Mouse (Mus musculus): ENCODE measurements around the gene Glt28d2. TPM values are rescaled to one million over a fixed set of nuclear protein-coding genes. Genes with fewer than 3 reads are reported as not detected.

The Glt28d2 gene
- polyA plus RNA-seq, 1 experiment from 2014 or later: 4.3 TPM

- Histone ChIP-seq H3K9ac (replicated peaks; ENCODE audit: low read depth) (no peak overlapping the region), H3K4me3 (ENCODE audit: low read depth, low read length) (no peak overlapping the region), H3K4me2 (replicated peaks; ENCODE audit: low read depth, low read length) (no peak overlapping the region), H3K27me3 (replicated peaks; ENCODE audit: insufficient read depth, low read length) (no peaks in the 10 kb centered on the region), H3K27ac (ENCODE audit: low read length) (no peak overlapping the region), H3K4me1 (ENCODE audit: insufficient read depth, low read depth, low read length) (no peaks in the 10 kb centered on the region), H3K36me3 (ENCODE audit: insufficient read depth, low read length) (no peaks in the 10 kb centered on the region), H3K9me3 (ENCODE audit: low read length) (no peaks in the 10 kb centered on the region)
- WGBS: 86% methylated on average over 6 of the region's 6 CpGs
- ATAC-seq: no peak
- TF ChIP-seq EP300 (IDR thresholded peaks at IDR 0.05) (no peak), CTCF (IDR thresholded peaks at IDR 0.05) (no peak)
- DNase-seq (ENCODE audit: low spot score): no peak
These were observed 27.5 kb upstream of the Glt28d2 start for GRCm38 (mm10) chr3:85914806-85915205.

GRCm38 (mm10) chr3:85907136-85907535 lies 19.8 kb upstream of the Glt28d2 start:
- no peaks in the 10 kb centered on the region for H3K4me1 ChIP-seq (ENCODE audit: insufficient read depth, low read depth, low read length)
- no peak for ATAC-seq
- no peaks in the 10 kb centered on the region for H3K27me3 ChIP-seq (replicated peaks; ENCODE audit: insufficient read depth, low read length)
- no peak for DNase-seq (ENCODE audit: low spot score)
- no peak overlapping the region for H3K4me3 ChIP-seq (ENCODE audit: low read depth, low read length)
- H3K9me3 ChIP-seq (ENCODE audit: low read length): no peaks in the 10 kb centered on the region
- no peak for TF ChIP-seq EP300 (IDR thresholded peaks at IDR 0.05)
- no peak for TF ChIP-seq CTCF (IDR thresholded peaks at IDR 0.05)
- no peaks in the 10 kb centered on the region for H3K36me3 ChIP-seq (ENCODE audit: insufficient read depth, low read length)
- 73% methylated on average over 7 of the region's 7 CpGs for WGBS
- no peak overlapping the region for H3K4me2 ChIP-seq (replicated peaks; ENCODE audit: low read depth, low read length)
- H3K9ac ChIP-seq (replicated peaks; ENCODE audit: low read depth): no peak overlapping the region
- no peak overlapping the region for H3K27ac ChIP-seq (ENCODE audit: low read length)

- Histone ChIP-seq H3K36me3 (ENCODE audit: insufficient read depth, low read length) (no peaks in the 10 kb centered on the region), H3K27me3 (replicated peaks; ENCODE audit: insufficient read depth, low read length) (no peaks in the 10 kb centered on the region), H3K27ac (ENCODE audit: low read length) (no peak overlapping the region), H3K4me2 (replicated peaks; ENCODE audit: low read depth, low read length) (no peak overlapping the region), H3K9me3 (ENCODE audit: low read length) (no peaks in the 10 kb centered on the region), H3K4me1 (ENCODE audit: insufficient read depth, low read depth, low read length) (no peaks in the 10 kb centered on the region), H3K9ac (replicated peaks; ENCODE audit: low read depth) (no peak overlapping the region), H3K4me3 (ENCODE audit: low read depth, low read length) (no peak overlapping the region)
- TF ChIP-seq EP300 (IDR thresholded peaks at IDR 0.05) (no peak), CTCF (IDR thresholded peaks at IDR 0.05) (no peak)
- ATAC-seq: no peak
- no peak for DNase-seq (ENCODE audit: low spot score)
These were observed 17.1 kb upstream of the Glt28d2 start for GRCm38 (mm10) chr3:85904371-85904770.

GRCm38 (mm10) chr3:85895020-85895419 lies 7.7 kb upstream of the Glt28d2 start:
- ATAC-seq: no peak
- TF ChIP-seq EP300 (IDR thresholded peaks at IDR 0.05): no peak
- TF ChIP-seq CTCF (IDR thresholded peaks at IDR 0.05): no peak
- Histone ChIP-seq H3K36me3 (ENCODE audit: insufficient read depth, low read length) (no peaks in the 10 kb centered on the region), H3K9ac (replicated peaks; ENCODE audit: low read depth) (no peak overlapping the region), H3K4me1 (ENCODE audit: insufficient read depth, low read depth, low read length) (no peaks in the 10 kb centered on the region), H3K4me2 (replicated peaks; ENCODE audit: low read depth, low read length) (no peak overlapping the region), H3K4me3 (ENCODE audit: low read depth, low read length) (no peak overlapping the region), H3K27me3 (replicated peaks; ENCODE audit: insufficient read depth, low read length) (no peaks in the 10 kb centered on the region), H3K9me3 (ENCODE audit: low read length) (no peaks in the 10 kb centered on the region), H3K27ac (ENCODE audit: low read length) (no peak overlapping the region)
- no peak for DNase-seq (ENCODE audit: low spot score)
- 86% methylated on average over 5 of the region's 5 CpGs for WGBS

GRCm38 (mm10) chr3:85891571-85891970 lies 4.3 kb upstream of the Glt28d2 start:
- H3K9me3 ChIP-seq (ENCODE audit: low read length): no peaks in the 10 kb centered on the region
- 42% methylated on average over 1 of the region's 1 CpGs for WGBS
- H3K4me3 ChIP-seq (ENCODE audit: low read depth, low read length): no peak overlapping the region
- no peaks in the 10 kb centered on the region for H3K27me3 ChIP-seq (replicated peaks; ENCODE audit: insufficient read depth, low read length)
- H3K27ac ChIP-seq (ENCODE audit: low read length): no peak overlapping the region
- no peaks in the 10 kb centered on the region for H3K36me3 ChIP-seq (ENCODE audit: insufficient read depth, low read length)
- no peaks in the 10 kb centered on the region for H3K4me1 ChIP-seq (ENCODE audit: insufficient read depth, low read depth, low read length)
- TF ChIP-seq CTCF (IDR thresholded peaks at IDR 0.05) (no peak), EP300 (IDR thresholded peaks at IDR 0.05) (no peak)
- ATAC-seq: no peak
- no peak overlapping the region for H3K9ac ChIP-seq (replicated peaks; ENCODE audit: low read depth)
- no peak for DNase-seq (ENCODE audit: low spot score)
- no peak overlapping the region for H3K4me2 ChIP-seq (replicated peaks; ENCODE audit: low read depth, low read length)

GRCm38 (mm10) chr3:85888221-85888671 lies 930 bp upstream of the Glt28d2 start:
- H3K27ac ChIP-seq (ENCODE audit: low read length): peak overlapping the region; percentile 66
- DNase-seq (ENCODE audit: low spot score) (peak; percentile 70), ATAC-seq (peak; percentile 54)

More at GRCm38 (mm10) chr3:85888221-85888671, 930 bp upstream of the Glt28d2 start:
- H3K4me3 ChIP-seq (ENCODE audit: low read depth, low read length): peak overlapping the region; percentile 50
- 7% methylated on average over 11 of the region's 11 CpGs for WGBS
- H3K9me3 ChIP-seq (ENCODE audit: low read length): no peaks in the 10 kb centered on the region
- TF ChIP-seq EP300 (IDR thresholded peaks at IDR 0.05) (peak; percentile 56; the same call in 1 of the 2 replicates), CTCF (IDR thresholded peaks at IDR 0.05) (peak; percentile 20)
- peak overlapping the region; percentile 76 for H3K4me2 ChIP-seq (replicated peaks; ENCODE audit: low read depth, low read length)
- no peak overlapping the region for H3K9ac ChIP-seq (replicated peaks; ENCODE audit: low read depth)
- no peaks in the 10 kb centered on the region for H3K4me1 ChIP-seq (ENCODE audit: insufficient read depth, low read depth, low read length)
- H3K36me3 ChIP-seq (ENCODE audit: insufficient read depth, low read length): no peaks in the 10 kb centered on the region
- no peaks in the 10 kb centered on the region for H3K27me3 ChIP-seq (replicated peaks; ENCODE audit: insufficient read depth, low read length)

All from lung, postnatal 0 days (tissue).